Comparison of ENCODE assay signal across 8 mouse cellular contexts in the genomic region with DNA sequence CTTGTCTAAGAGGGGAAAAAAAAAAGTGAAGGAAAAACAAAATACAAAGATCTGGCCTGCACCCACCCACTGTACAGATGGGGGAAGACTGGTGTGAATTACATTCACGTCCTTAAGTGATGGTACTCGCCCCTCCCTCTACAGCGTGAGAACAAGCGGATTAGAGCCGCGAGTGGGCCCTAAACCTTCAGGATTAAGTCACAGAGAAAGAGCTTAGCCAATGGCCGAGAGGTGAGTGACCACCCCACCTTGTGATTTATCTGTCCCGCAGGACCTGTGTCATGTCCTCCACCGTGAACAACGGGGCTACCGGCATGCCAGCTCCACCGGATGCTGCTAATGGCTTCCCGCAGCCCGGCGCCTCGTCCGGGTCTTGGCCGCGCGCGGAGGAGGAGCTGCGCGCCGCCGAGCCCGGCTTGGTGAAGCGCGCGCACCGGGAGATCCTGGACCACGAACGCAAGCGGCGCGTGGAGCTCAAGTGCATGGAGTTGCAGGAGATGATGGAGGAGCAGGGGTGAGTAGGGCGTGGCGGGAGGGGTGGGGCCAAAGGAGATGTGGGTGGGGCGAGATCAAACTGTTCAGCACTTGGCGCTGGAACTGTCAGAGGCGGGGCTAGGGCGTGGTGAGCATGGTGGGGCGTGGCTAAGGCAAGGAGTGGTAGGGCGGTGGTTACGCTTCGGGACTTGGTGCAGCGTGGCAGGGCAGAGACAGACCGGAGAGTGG. TPM values are rescaled to one million over a fixed set of nuclear protein-coding genes. Genes with fewer than 3 reads are reported as not detected.
DNase-seq lines count a peak whose midpoint lies in the region; ATAC-seq and TF ChIP-seq lines count a peak whose summit lies in the region.

No protein-coding gene starts in this region.

- DNase-seq in T-cell, adult 2 months (ENCODE audit: low spot score), result peak; percentile 49
- peak; percentile 78 to 85 for DNase-seq in cerebellum, adult 18-20 months
- DNase-seq in forebrain, postnatal 0 days, result peak; percentile 92
- DNase-seq in left cerebral cortex, adult 11 months (ENCODE audit: low spot score), result peak; percentile 60
- peak; percentile 23 for DNase-seq in lung, postnatal 25 days (ENCODE audit: low spot score)
- peak; percentile 90 for DNase-seq in retina, postnatal 1 day
- DNase-seq in thymus, postnatal 4 days, result peak; percentile 75

- 1% methylated on average over 47 of the region's 47 CpGs for WGBS in forebrain, postnatal 0 days
- WGBS in hindbrain, embryonic 15.5 days, result under 1% methylated on average over 47 of the region's 47 CpGs

- H3K27me3 ChIP-seq in forebrain, postnatal 0 days (ENCODE audit: insufficient read depth, low read length), result no peaks in the 10 kb centered on the region
- no peaks in the 10 kb centered on the region for H3K27me3 ChIP-seq in hindbrain, embryonic 15.5 days

- no peaks in the 10 kb centered on the region for H3K36me3 ChIP-seq in forebrain, postnatal 0 days (ENCODE audit: insufficient read depth)
- H3K36me3 ChIP-seq in hindbrain, embryonic 15.5 days, result peaks cover 4% of the 10 kb centered on the region; the same call in 1 of the 2 replicates

- H3K4me3 ChIP-seq in forebrain, postnatal 0 days (ENCODE audit: low read depth, low read length), result peak overlapping the region; percentile 48
- H3K4me3 ChIP-seq in hindbrain, embryonic 15.5 days, result peak overlapping the region; percentile 41

- peak overlapping the region; percentile 59 for H3K9ac ChIP-seq in forebrain, postnatal 0 days
- H3K9ac ChIP-seq in hindbrain, embryonic 15.5 days, result peak overlapping the region; percentile 35; the same call in 1 of the 2 replicates

- no peak for TF ChIP-seq CTCF in forebrain, postnatal 0 days (IDR thresholded peaks at IDR 0.05; ENCODE audit: low read depth)

- peak overlapping the region; percentile 85 for H3K4me2 ChIP-seq in forebrain, postnatal 0 days (ENCODE audit: low read depth)
- peak overlapping the region; percentile 75 for H3K4me2 ChIP-seq in hindbrain, embryonic 15.5 days

- ATAC-seq in forebrain, postnatal 0 days, result peak; percentile 87
- ATAC-seq in hindbrain, embryonic 15.5 days (ENCODE audit: low FRiP score, low read depth), result peak; percentile 87

- H3K4me1 ChIP-seq in forebrain, postnatal 0 days (ENCODE audit: insufficient read depth), result peaks cover 6% of the 10 kb centered on the region; the same call in 1 of the 2 replicates
- H3K4me1 ChIP-seq in hindbrain, embryonic 15.5 days (replicated peaks), result peaks cover 36% of the 10 kb centered on the region

- no peaks in the 10 kb centered on the region for H3K9me3 ChIP-seq in forebrain, postnatal 0 days (ENCODE audit: low read length)
- no peaks in the 10 kb centered on the region for H3K9me3 ChIP-seq in hindbrain, embryonic 15.5 days

- H3K27ac ChIP-seq in forebrain, postnatal 0 days (ENCODE audit: low read depth, low read length), result peak overlapping the region; percentile 83
- H3K27ac ChIP-seq in hindbrain, embryonic 15.5 days (replicated peaks), result peak overlapping the region; percentile 76

RNA-seq across cellular contexts. Expression of gene Srrm3, which starts 28.2 kb away (rescaled TPM):
- 60.2 and 70.5 TPM in 2 replicates for total RNA-seq in forebrain, postnatal 0 days (2014; rRNA removed)
- 39.4 and 44.6 TPM in 2 replicates for polyA plus RNA-seq in forebrain, postnatal 0 days (2015; fragmentation: Nextera tagmentation; extraction: Ambion mirVana)
- polyA plus RNA-seq in hindbrain, embryonic 15.5 days (2015; fragmentation: Nextera tagmentation; extraction: Ambion mirVana), result 79.4 and 90.0 TPM in 2 replicates

RNA-seq across cellular contexts. Expression of gene Hspb1, which starts 52.8 kb away (rescaled TPM):
- 9.8 and 11.5 TPM in 2 replicates for total RNA-seq in forebrain, postnatal 0 days (2014; rRNA removed)
- polyA plus RNA-seq in forebrain, postnatal 0 days (2015; fragmentation: Nextera tagmentation; extraction: Ambion mirVana), result 9.2 and 11.2 TPM in 2 replicates
- polyA plus RNA-seq in hindbrain, embryonic 15.5 days (2015; fragmentation: Nextera tagmentation; extraction: Ambion mirVana), result 14.8 and 16.6 TPM in 2 replicates

RNA-seq across cellular contexts. Expression of gene Mdh2, which starts 56.6 kb away (rescaled TPM):
- 115 and 132 TPM in 2 replicates for total RNA-seq in forebrain, postnatal 0 days (2014; rRNA removed)
- polyA plus RNA-seq in forebrain, postnatal 0 days (2015; fragmentation: Nextera tagmentation; extraction: Ambion mirVana), result 663 and 665 TPM in 2 replicates
- polyA plus RNA-seq in hindbrain, embryonic 15.5 days (2015; fragmentation: Nextera tagmentation; extraction: Ambion mirVana), result 616 and 619 TPM in 2 replicates

RNA-seq across cellular contexts. Expression of gene Styxl1, which starts 56.7 kb away (rescaled TPM):
- 0.29 and 0.54 TPM in 2 replicates for total RNA-seq in forebrain, postnatal 0 days (2014; rRNA removed)
- 0.25 and 1.0 TPM in 2 replicates for polyA plus RNA-seq in forebrain, postnatal 0 days (2015; fragmentation: Nextera tagmentation; extraction: Ambion mirVana)
- polyA plus RNA-seq in hindbrain, embryonic 15.5 days (2015; fragmentation: Nextera tagmentation; extraction: Ambion mirVana), result 0.25 and 0.60 TPM in 2 replicates

Comparison
In these comparisons a context has a peak if more than half of its experiments do, and no peak if none do; other contexts are left out.
1. Peak in every context shown above with its lines: DNase-seq, ATAC-seq, H3K4me3 ChIP-seq and H3K27ac ChIP-seq.
2. DNase-seq: peak in every context shown above with its lines; median percentile 92 in forebrain, postnatal 0 days; 90 in retina, postnatal 1 day; 82 in cerebellum, adult 18-20 months; 75 in thymus, postnatal 4 days; 60 in left cerebral cortex, adult 11 months; 49 in T-cell, adult 2 months; 23 in lung, postnatal 25 days.